Mouse (Mus musculus): Measurements from ENCODE around the gene Cwc25. TPM values are rescaled to one million over a fixed set of nuclear protein-coding genes. Genes with fewer than 3 reads are reported as not detected.
A peak's percentile ranks its signal among the peaks of the same experiment; 100 is the strongest.

Gene Cwc25
- polyA plus RNA-seq, 1 experiment from 2014 or later: 13.2 TPM

GRCm38 (mm10) chr11:97808093-97808492 lies 41.7 kb upstream of the Cwc25 start:
- no peak overlapping the region; the same call in 1 of the 2 replicates for H3K4me2 ChIP-seq (replicated peaks; ENCODE audit: low read depth, low read length)

GRCm38 (mm10) chr11:97807626-97808025 lies 41.3 kb upstream of the Cwc25 start:
- 11% methylated on average over 6 of the region's 6 CpGs for WGBS
- no peak overlapping the region for H3K9ac ChIP-seq (replicated peaks; ENCODE audit: low read depth)
- no peaks in the 10 kb centered on the region for H3K27me3 ChIP-seq (replicated peaks; ENCODE audit: insufficient read depth, low read length)
- no peak overlapping the region for H3K4me2 ChIP-seq (replicated peaks; ENCODE audit: low read depth, low read length)
- H3K4me3 ChIP-seq (ENCODE audit: low read depth, low read length): no peak overlapping the region
- peak overlapping the region; percentile 71 for H3K27ac ChIP-seq (ENCODE audit: low read length)
- H3K4me1 ChIP-seq (ENCODE audit: insufficient read depth, low read depth, low read length): peaks cover 64% of the 10 kb centered on the region
- DNase-seq (ENCODE audit: low spot score) (no peak), ATAC-seq (no peak)
- peaks cover 11% of the 10 kb centered on the region; the same call in 1 of the 2 replicates for H3K36me3 ChIP-seq (ENCODE audit: insufficient read depth, low read length)
- TF ChIP-seq CTCF (IDR thresholded peaks at IDR 0.05): no peak
- no peak for TF ChIP-seq EP300 (IDR thresholded peaks at IDR 0.05)
- no peaks in the 10 kb centered on the region for H3K9me3 ChIP-seq (ENCODE audit: low read length)

More at GRCm38 (mm10) chr11:97808093-97808492, 41.7 kb upstream of the Cwc25 start:
- Histone ChIP-seq H3K36me3 (ENCODE audit: insufficient read depth, low read length) (peaks cover 11% of the 10 kb centered on the region; the same call in 1 of the 2 replicates), H3K9me3 (ENCODE audit: low read length) (no peaks in the 10 kb centered on the region), H3K4me3 (ENCODE audit: low read depth, low read length) (no peak overlapping the region), H3K4me1 (ENCODE audit: insufficient read depth, low read depth, low read length) (peaks cover 66% of the 10 kb centered on the region), H3K27me3 (replicated peaks; ENCODE audit: insufficient read depth, low read length) (no peaks in the 10 kb centered on the region), H3K27ac (ENCODE audit: low read length) (peak overlapping the region; percentile 71), H3K9ac (replicated peaks; ENCODE audit: low read depth) (no peak overlapping the region)
- peak; percentile 69 for TF ChIP-seq EP300 (IDR thresholded peaks at IDR 0.05)
- TF ChIP-seq CTCF (IDR thresholded peaks at IDR 0.05): no peak
- WGBS: 12% methylated on average over 2 of the region's 2 CpGs
- ATAC-seq (peak; percentile 29; the same call in 1 of the 2 replicates), DNase-seq (ENCODE audit: low spot score) (peak; percentile 82)

GRCm38 (mm10) chr11:97806613-97806964 lies 40.2 kb upstream of the Cwc25 start:
- 48% methylated on average over 7 of the region's 7 CpGs for WGBS
- H3K4me3 ChIP-seq (ENCODE audit: low read depth, low read length): no peak overlapping the region
- no peak overlapping the region for H3K9ac ChIP-seq (replicated peaks; ENCODE audit: low read depth)
- no peak for DNase-seq (ENCODE audit: low spot score)
- no peak for ATAC-seq
- H3K4me1 ChIP-seq (ENCODE audit: insufficient read depth, low read depth, low read length): peaks cover 63% of the 10 kb centered on the region
- H3K27ac ChIP-seq (ENCODE audit: low read length): 0 out of 2 replicates have a peak overlapping the region, but pooled peaks have one; percentile 80
- H3K27me3 ChIP-seq (replicated peaks; ENCODE audit: insufficient read depth, low read length): no peaks in the 10 kb centered on the region
- H3K36me3 ChIP-seq (ENCODE audit: insufficient read depth, low read length): peaks cover 11% of the 10 kb centered on the region; the same call in 1 of the 2 replicates
- TF ChIP-seq CTCF (IDR thresholded peaks at IDR 0.05) (no peak), EP300 (IDR thresholded peaks at IDR 0.05) (no peak)
- H3K4me2 ChIP-seq (replicated peaks; ENCODE audit: low read depth, low read length): 0 out of 2 replicates have a peak overlapping the region, but pooled peaks have one; percentile 6
- no peaks in the 10 kb centered on the region for H3K9me3 ChIP-seq (ENCODE audit: low read length)

GRCm38 (mm10) chr11:97805662-97806612 lies 39.6 kb upstream of the Cwc25 start:
- Histone ChIP-seq H3K27ac (ENCODE audit: low read length) (peak overlapping the region; percentile 80), H3K4me3 (ENCODE audit: low read depth, low read length) (no peak overlapping the region), H3K9ac (replicated peaks; ENCODE audit: low read depth) (no peak overlapping the region; the same call in 1 of the 2 replicates), H3K4me2 (replicated peaks; ENCODE audit: low read depth, low read length) (peak overlapping the region; percentile 11; the same call in 1 of the 2 replicates), H3K9me3 (ENCODE audit: low read length) (no peaks in the 10 kb centered on the region), H3K4me1 (ENCODE audit: insufficient read depth, low read depth, low read length) (peaks cover 65% of the 10 kb centered on the region), H3K36me3 (ENCODE audit: insufficient read depth, low read length) (peaks cover 11% of the 10 kb centered on the region; the same call in 1 of the 2 replicates), H3K27me3 (replicated peaks; ENCODE audit: insufficient read depth, low read length) (no peaks in the 10 kb centered on the region)
- DNase-seq (ENCODE audit: low spot score) (peak; percentile 49), ATAC-seq (peak; percentile 14)
- TF ChIP-seq CTCF (IDR thresholded peaks at IDR 0.05): no peak
- no peak for TF ChIP-seq EP300 (IDR thresholded peaks at IDR 0.05)
- 19% methylated on average over 15 of the region's 15 CpGs for WGBS

- ATAC-seq (no peak), DNase-seq (ENCODE audit: low spot score) (peak; percentile 59)
- H3K36me3 ChIP-seq (ENCODE audit: insufficient read depth, low read length): peaks cover 11% of the 10 kb centered on the region; the same call in 1 of the 2 replicates
- H3K9ac ChIP-seq (replicated peaks; ENCODE audit: low read depth): no peak overlapping the region
- no peaks in the 10 kb centered on the region for H3K9me3 ChIP-seq (ENCODE audit: low read length)
- 12% methylated on average over 9 of the region's 9 CpGs for WGBS
- no peak for TF ChIP-seq EP300 (IDR thresholded peaks at IDR 0.05)
- no peak for TF ChIP-seq CTCF (IDR thresholded peaks at IDR 0.05)
- peak overlapping the region; percentile 80 for H3K27ac ChIP-seq (ENCODE audit: low read length)
- peak overlapping the region; percentile 33 for H3K4me2 ChIP-seq (replicated peaks; ENCODE audit: low read depth, low read length)
- H3K4me1 ChIP-seq (ENCODE audit: insufficient read depth, low read depth, low read length): peaks cover 66% of the 10 kb centered on the region
- H3K4me3 ChIP-seq (ENCODE audit: low read depth, low read length): no peak overlapping the region
- no peaks in the 10 kb centered on the region for H3K27me3 ChIP-seq (replicated peaks; ENCODE audit: insufficient read depth, low read length)
Measured at GRCm38 (mm10) chr11:97804841-97805661, 38.7 kb upstream of the Cwc25 start.
